Mouse (Mus musculus) brain, adult 2 months (tissue): ENCODE results near the gene Maz.

Experiments used
- DNase-seq: peaks from one replicate; pipeline ENCODE4 v3.0.0; 2011; ENCODE audit warnings: low read depth, low spot score

The Maz gene

DNA sequence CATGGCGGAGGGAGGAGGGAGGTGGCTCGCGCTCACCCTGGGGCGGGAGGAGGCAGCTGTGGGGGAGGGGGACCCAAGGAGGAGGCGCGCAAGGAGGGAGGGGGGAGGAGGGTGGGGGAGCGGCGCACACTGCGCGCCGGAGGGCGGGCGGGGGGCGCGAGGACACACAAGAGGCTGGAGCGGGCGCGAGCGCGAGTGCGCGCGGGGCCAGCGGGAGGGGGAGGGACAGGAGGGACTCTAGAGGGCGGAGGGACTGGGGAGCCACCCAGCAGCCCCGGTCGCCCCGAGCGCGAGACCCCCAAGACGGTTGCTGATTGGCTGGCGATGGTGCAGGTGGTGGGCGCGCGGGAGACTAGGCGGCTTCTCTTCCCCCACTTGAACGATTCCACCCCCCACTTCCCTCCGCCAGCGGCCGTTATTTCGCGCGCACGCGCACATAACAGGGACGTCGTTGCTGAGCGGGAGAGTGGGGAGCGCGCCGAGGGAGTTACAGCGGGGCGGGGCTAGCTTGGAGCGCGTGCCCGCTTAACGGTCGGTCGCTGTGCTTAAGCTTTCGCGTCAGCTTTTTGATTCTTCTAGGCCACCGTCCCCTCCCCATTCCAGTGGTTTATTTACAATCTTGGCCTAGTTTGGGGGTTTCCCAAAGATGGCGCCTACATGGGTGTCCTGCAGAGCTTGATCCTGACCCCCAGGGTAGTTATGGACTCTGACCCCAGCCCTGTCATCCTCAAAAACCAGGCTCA lies at the start of gene Maz:
TSS of gene Maz (minus strand) at position 54 of the 743 bp plus-strand sequence.
- DNase-seq = peak; percentile 100

GRCm38 (mm10) chr7:127076188-127076587 lies 49.4 kb upstream of the Maz start:
- DNase-seq = no peak

GRCm38 (mm10) chr7:127073221-127073620 lies 46.4 kb upstream of the Maz start:
- no peak for DNase-seq

- DNase-seq = no peak
Observed at GRCm38 (mm10) chr7:127070871-127071413, 44.1 kb upstream of the Maz start.

DNA sequence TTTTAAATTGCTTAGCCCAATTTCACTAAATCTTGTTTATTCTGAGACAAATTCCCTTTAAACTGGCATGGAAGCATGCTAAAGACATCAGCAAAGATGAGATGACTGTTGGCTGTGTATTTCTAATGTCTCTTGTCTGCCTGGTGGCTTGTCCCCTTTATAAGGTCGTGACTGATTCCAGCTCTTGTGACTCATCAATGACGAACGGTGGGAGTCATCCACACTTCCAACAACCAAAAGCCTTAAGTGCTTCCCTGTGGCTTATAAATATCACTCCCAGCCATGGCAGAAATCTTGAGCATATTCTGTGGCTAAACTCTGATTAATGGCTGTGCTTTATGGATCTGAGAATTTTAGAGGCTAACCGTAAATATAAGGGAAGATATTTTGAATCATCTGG lies 39.5 kb upstream of the Maz start:
- DNase-seq = peak; percentile 57

- no peak for DNase-seq
Observed at GRCm38 (mm10) chr7:127065538-127065937, 38.7 kb upstream of the Maz start.

GRCm38 (mm10) chr7:127055026-127055585 lies 28.3 kb upstream of the Maz start:
- peak; percentile 62 for DNase-seq

- peak; percentile 94 for DNase-seq
Observed at GRCm38 (mm10) chr7:127041851-127042672, 15.2 kb upstream of the Maz start, which contains the start of gene Kif22. Gene Kif22 (minus strand): TSS chr7:127042471.

DNA sequence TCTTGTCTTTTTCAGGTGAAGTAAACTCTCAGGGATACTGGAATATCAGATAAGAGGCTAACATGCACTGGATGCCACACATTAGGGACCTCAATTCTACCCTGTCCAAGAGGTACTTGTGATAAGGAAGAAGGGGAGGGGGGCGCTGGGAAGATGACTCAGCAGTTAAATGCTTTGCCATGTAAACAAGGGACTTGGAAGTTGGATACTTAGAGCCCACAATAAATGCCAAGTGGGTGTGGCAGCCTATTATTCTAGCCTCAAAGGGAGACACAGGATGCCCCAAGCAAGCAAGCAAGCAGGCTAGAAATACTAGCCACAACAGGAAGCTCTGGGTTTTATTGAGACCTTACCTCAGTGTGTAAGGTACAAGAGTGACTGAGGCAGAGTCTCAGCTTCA lies 4.4 kb upstream of the Maz start:
- no peak for DNase-seq

DNA sequence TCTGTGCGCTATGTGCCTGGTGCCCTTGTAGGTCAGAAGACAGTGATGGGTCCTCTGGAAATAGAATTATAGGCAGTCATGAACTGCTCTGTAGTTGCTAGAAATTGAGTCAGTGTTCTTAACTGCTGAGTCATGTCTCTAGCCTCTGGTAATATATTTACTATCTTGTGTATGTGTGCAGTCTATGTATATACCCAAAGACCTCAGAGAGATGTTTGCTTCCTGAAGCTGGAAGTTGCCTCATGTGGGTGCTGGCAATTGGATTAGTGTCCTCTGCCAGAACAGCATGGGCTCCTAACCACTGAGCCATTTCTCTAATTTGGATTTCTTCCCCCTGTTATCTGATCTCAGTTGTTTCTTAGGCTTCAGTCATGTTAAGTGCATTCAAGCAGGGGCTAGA lies 3.3 kb upstream of the Maz start:
- DNase-seq = no peak

- DNase-seq = peak; percentile 61
Observed at GRCm38 (mm10) chr7:127027885-127028284, 1.0 kb upstream of the Maz start.

DNA sequence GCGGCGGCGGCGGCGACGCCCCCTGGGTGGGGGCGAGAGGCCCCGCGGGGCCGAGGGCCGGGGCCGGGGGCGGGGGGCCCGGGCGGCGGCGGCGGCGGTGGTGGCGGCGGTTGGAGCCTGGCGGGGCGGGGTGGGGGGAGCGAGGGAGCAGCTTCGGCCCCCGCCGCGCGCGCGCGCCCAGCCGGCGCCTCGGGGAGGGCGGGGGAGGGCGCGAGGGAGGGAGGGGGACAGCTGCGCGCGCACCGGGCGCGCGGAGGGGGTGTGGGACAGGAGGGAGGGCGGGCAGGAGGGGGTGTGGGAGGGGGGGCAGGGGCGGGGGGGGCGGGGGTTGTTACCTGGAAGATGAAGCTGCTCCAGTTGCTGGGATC lies 237 bp downstream of the Maz start:
- no peak for DNase-seq

- peak; percentile 69 for DNase-seq
Observed at GRCm38 (mm10) chr7:127026161-127026600, 656 bp downstream of the Maz start.

DNA sequence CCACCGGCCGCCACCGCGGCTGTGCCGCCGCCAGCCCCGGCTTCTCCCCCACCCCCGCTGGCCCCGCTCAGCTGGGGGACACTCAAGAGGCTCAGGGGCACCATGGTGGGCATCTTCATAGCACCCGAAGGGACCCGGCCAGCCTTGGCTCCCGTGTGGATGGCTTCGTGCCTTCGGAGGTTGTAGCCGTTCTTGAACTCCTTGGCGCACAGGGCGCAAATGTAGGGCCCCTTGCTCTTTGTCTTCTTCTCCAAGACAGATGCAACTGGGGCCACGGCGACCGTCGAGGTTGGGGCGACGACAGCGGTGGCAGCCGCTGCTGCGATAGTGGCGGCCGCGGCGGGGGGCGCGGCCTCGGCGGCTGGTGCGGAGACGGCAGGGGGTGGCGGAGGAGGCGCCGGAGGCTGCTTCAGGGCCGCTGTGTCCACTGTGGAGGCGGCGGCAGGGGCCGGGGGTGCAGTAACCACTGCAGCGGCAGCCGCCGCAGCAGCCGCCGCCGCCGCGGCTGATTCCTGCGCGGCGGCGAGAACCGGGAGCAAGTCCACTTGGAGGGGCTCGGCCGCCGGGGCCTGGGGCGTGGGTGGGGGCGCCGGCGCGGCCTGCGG lies 1.2 kb downstream of the Maz start:
- DNase-seq = peak; percentile 45

DNA sequence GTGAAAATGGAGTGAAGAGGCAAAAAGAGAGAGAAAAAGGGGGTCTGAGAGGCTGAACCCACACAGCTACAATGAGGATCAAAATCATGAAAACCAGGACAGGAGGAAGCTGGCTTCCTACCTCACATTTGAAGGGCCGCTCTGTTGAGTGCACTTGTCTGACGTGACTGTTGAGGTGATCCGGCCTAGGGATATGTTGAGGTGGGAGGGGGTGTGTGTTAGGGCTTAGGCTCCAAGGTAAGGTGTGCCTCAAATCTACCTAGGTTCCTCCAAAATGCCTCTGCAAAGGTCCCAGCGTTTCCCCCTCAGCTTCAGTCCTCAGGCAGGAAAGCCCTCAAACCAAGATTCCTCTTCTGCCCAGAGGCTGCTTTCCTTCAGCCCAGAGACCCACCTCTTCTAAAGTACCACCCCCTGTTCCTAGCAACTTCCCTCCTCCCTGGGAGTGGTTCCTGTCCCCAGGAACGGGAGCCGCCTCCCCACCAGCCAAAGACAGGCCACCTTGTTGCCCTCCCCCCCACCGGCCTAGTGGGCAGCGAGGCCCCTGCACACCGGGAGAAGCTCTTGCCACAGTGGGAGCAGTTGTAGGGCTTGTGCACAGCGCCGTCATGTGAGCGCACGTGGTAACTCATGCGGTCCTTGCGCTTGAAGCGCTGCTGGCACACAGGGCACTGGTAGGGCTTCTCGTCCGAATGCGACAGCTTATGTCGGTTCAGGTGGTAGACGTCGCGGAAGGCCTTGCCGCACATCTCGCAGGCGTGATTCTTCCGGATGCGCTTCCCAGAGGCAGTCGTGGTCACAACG lies 1.9 kb downstream of the Maz start:
- DNase-seq = peak; percentile 97

DNA sequence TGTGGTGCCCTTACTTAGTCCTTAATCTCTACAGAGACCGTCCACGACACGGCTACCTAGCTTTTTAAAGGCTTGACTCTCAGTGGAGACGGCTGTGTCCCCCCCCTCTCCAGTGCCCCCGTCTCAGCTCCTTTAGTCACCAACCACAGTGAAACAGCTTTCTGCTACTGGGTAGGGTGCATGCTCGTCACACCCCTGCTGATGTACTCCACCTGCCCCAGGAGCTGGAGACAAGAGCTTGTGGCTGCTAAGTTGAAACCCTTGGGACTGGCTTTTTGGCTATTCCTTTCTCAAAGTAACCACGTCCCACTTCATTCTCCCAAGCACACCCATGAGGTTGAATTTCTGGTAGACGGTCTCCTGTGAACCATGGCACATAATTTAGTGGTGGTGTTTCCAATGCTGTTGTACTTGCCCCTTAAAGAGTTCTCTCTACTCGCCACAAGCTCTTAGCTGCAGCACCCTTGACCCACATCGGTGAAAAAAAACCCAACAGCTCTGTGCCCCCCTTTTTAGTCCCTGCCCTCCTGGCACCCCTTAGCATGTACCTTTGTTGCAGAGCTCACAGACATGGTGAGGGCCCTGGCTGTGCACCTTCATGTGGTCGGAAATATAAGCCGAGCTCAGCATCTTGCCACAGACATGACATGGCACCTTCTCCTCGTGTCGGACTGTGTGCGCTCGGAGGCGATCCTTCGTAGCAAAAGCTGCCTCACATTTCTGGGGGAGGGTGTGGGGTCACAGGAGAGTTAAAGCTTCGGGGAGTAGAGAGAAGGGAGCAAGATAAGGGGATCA lies 2.7 kb downstream of the Maz start:
- DNase-seq = peak; percentile 57

- no peak for DNase-seq
Observed at GRCm38 (mm10) chr7:127023272-127023691, 3.6 kb downstream of the Maz start.

GRCm38 (mm10) chr7:127022528-127023271 lies 4.1 kb downstream of the Maz start:
- no peak for DNase-seq
